Mouse (Mus musculus) retina, postnatal 7 days (tissue): ENCODE measurements at regions not wholly inside any gene's neighbourhood (a gene's known extent, or its start where the extent isn't known, plus 50 kb on each side); places are given as distances from the start of the nearest gene placed in this dataset.

Source experiments
- DNase-seq: peaks from one replicate; pipeline ENCODE4 v3.0.0-alpha.2; 2012; ENCODE audit warnings: low read depth, low spot score

- no peak for DNase-seq
These were observed 321.3 kb upstream of the Jag1 start for GRCm38 (mm10) chr2:137437741-137438140.

GRCm38 (mm10) chr2:137436161-137436560 lies 319.7 kb upstream of the Jag1 start:
- no peak for DNase-seq

- no peak for DNase-seq
These were observed 306.2 kb upstream of the Jag1 start for GRCm38 (mm10) chr2:137422656-137423055.

- DNase-seq: no peak
These were observed 303.2 kb upstream of the Jag1 start for GRCm38 (mm10) chr2:137419678-137420077.

- DNase-seq: no peak
These were observed 301.2 kb upstream of the Jag1 start for GRCm38 (mm10) chr2:137417691-137418090.

GRCm38 (mm10) chr2:137413432-137413831 lies 297.0 kb upstream of the Jag1 start:
- no peak for DNase-seq

- no peak for DNase-seq
These were observed 293.2 kb upstream of the Jag1 start for GRCm38 (mm10) chr2:137409611-137410010.

GRCm38 (mm10) chr2:137408294-137408693 lies 291.9 kb upstream of the Jag1 start:
- DNase-seq: no peak

GRCm38 (mm10) chr2:137393486-137393885 lies 277.0 kb upstream of the Jag1 start:
- no peak for DNase-seq

GRCm38 (mm10) chr2:137379816-137380215 lies 263.4 kb upstream of the Jag1 start:
- no peak for DNase-seq

- no peak for DNase-seq
These were observed 258.9 kb upstream of the Jag1 start for GRCm38 (mm10) chr2:137375346-137375745.

- DNase-seq: no peak
These were observed 254.6 kb upstream of the Jag1 start for GRCm38 (mm10) chr2:137371062-137371461.

GRCm38 (mm10) chr2:137363006-137363405 lies 246.6 kb upstream of the Jag1 start:
- DNase-seq: no peak

GRCm38 (mm10) chr2:137357181-137357738 lies 240.8 kb upstream of the Jag1 start:
- DNase-seq: no peak

- no peak for DNase-seq
These were observed 227.3 kb upstream of the Jag1 start for GRCm38 (mm10) chr2:137343736-137344135.

- no peak for DNase-seq
These were observed 213.6 kb upstream of the Jag1 start for GRCm38 (mm10) chr2:137329995-137330394.

GRCm38 (mm10) chr2:137323445-137323844 lies 207.0 kb upstream of the Jag1 start:
- no peak for DNase-seq

GRCm38 (mm10) chr2:137310511-137310910 lies 194.1 kb upstream of the Jag1 start:
- no peak for DNase-seq

GRCm38 (mm10) chr2:137308116-137308515 lies 191.7 kb upstream of the Jag1 start:
- DNase-seq: no peak

GRCm38 (mm10) chr2:137301474-137302267 lies 185.2 kb upstream of the Jag1 start:
- no peak for DNase-seq

- DNase-seq: no peak
These were observed 172.8 kb upstream of the Jag1 start for GRCm38 (mm10) chr2:137289231-137289630.

GRCm38 (mm10) chr2:137271575-137272180 lies 155.2 kb upstream of the Jag1 start:
- no peak for DNase-seq

- no peak for DNase-seq
These were observed 146.5 kb upstream of the Jag1 start for GRCm38 (mm10) chr2:137262911-137263310.
